Comparison of ENCODE assay signal across 8 mouse cellular contexts in the genomic region with DNA sequence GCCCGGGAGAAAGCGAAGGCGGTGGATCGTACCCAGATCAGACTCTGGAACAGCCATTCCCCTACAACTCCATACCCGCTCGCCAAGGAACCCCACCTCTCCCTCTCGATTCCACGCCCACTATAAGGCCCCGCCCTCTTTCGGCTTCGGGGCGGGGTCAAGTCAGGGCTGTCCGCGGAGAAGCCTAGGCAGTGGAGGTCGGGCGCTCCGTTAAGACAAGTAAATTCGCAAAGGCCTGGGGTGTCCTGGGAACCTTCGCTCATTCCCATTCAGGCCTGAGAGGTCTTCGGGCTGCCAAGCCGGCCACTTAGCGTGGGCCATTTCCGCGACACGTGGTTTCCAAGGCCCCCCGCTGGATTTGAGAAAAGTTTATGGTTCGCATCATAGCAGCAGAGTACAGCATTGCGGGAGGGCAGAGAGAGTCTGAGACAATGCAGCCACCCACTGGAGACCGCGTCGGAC. TPM values are rescaled to one million over a fixed set of nuclear protein-coding genes. Genes with fewer than 3 reads are reported as not detected.
DNase-seq lines count a peak whose midpoint lies in the region; ATAC-seq and TF ChIP-seq lines count a peak whose summit lies in the region.

TSS of gene Ptges2 (plus strand) at position 413 of the 462 bp plus-strand sequence.

- DNase-seq in 416B (ENCODE audit: low read depth), result peak; percentile 95
- peak; percentile 72 to 84 for DNase-seq in adrenal gland, postnatal 4 days (ENCODE audit: low spot score in 2 of 2)
- peak; percentile 95 for DNase-seq in embryonic facial prominence, embryonic 14.5 days (ENCODE audit: low spot score)
- DNase-seq in heart, adult 8-10 months (ENCODE audit: low spot score), result peak; percentile 91
- peak; percentile 96 for DNase-seq in kidney, adult 9 months
- DNase-seq in limb, embryonic 14.5 days (ENCODE audit: low spot score), result peak; percentile 86
- DNase-seq in midbrain, postnatal 0 days (ENCODE audit: low spot score), result peak; percentile 96
- DNase-seq in spleen, postnatal 4 days (ENCODE audit: low spot score in 2 of 2), result peak; percentile 93 to 95

- 0 out of 2 replicates have a peak, but pooled peaks cover 4% of the 10 kb centered on the region for H3K4me1 ChIP-seq in embryonic facial prominence, embryonic 14.5 days (ENCODE audit: control insufficient read depth, insufficient read depth, low read length)
- peaks cover 7% of the 10 kb centered on the region for H3K4me1 ChIP-seq in limb, embryonic 14.5 days (ENCODE audit: control insufficient read depth, insufficient read depth, low read length)
- peaks cover 10% of the 10 kb centered on the region for H3K4me1 ChIP-seq in midbrain, postnatal 0 days (ENCODE audit: insufficient read depth, low read length)

- H3K4me3 ChIP-seq in embryonic facial prominence, embryonic 14.5 days (ENCODE audit: low read depth, low read length), result peak within 1 kb of the TSS; percentile 84
- H3K4me3 ChIP-seq in limb, embryonic 14.5 days (replicated peaks; ENCODE audit: low read length), result peak within 1 kb of the TSS; percentile 83
- H3K4me3 ChIP-seq in midbrain, postnatal 0 days (ENCODE audit: low read depth, low read length), result peak within 1 kb of the TSS; percentile 94

- TF ChIP-seq POLR2A in limb, embryonic 14.5 days (IDR thresholded peaks at IDR 0.05; ENCODE audit: borderline replicate concordance, extremely low read depth, insufficient read depth, insufficient read length), result no peak

- H3K27me3 ChIP-seq in embryonic facial prominence, embryonic 14.5 days (replicated peaks; ENCODE audit: control insufficient read depth, insufficient read depth, low read length), result no peaks in the 10 kb centered on the region
- H3K27me3 ChIP-seq in limb, embryonic 14.5 days (ENCODE audit: control insufficient read depth, insufficient read depth, low read length), result no peaks in the 10 kb centered on the region
- H3K27me3 ChIP-seq in midbrain, postnatal 0 days (ENCODE audit: insufficient read depth, low read length), result no peaks in the 10 kb centered on the region

- H3K4me2 ChIP-seq in embryonic facial prominence, embryonic 14.5 days (ENCODE audit: low read depth, low read length), result peak within 1 kb of the TSS; percentile 73
- H3K4me2 ChIP-seq in limb, embryonic 14.5 days (replicated peaks; ENCODE audit: low read depth, low read length, severe bottlenecking), result peak within 1 kb of the TSS; percentile 66
- peak within 1 kb of the TSS; percentile 92 for H3K4me2 ChIP-seq in midbrain, postnatal 0 days (ENCODE audit: low read depth, low read length, poor library complexity, severe bottlenecking)

- under 1% methylated on average over 31 of the region's 31 CpGs for WGBS in embryonic facial prominence, embryonic 14.5 days
- WGBS in limb, embryonic 14.5 days, result 2% methylated on average over 31 of the region's 31 CpGs
- under 1% methylated on average over 31 of the region's 31 CpGs for WGBS in midbrain, postnatal 0 days

- H3K9me3 ChIP-seq in embryonic facial prominence, embryonic 14.5 days (ENCODE audit: control insufficient read depth, low read length), result no peaks in the 10 kb centered on the region
- H3K9me3 ChIP-seq in limb, embryonic 14.5 days (ENCODE audit: control insufficient read depth, low read length), result no peaks in the 10 kb centered on the region
- H3K9me3 ChIP-seq in midbrain, postnatal 0 days (ENCODE audit: low read length), result no peaks in the 10 kb centered on the region

- H3K9ac ChIP-seq in embryonic facial prominence, embryonic 14.5 days (ENCODE audit: low read depth, low read length), result peak within 1 kb of the TSS; percentile 83
- peak within 1 kb of the TSS; percentile 76 for H3K9ac ChIP-seq in limb, embryonic 14.5 days (ENCODE audit: low read depth, low read length, severe bottlenecking)
- H3K9ac ChIP-seq in midbrain, postnatal 0 days (replicated peaks; ENCODE audit: low read length, poor library complexity, severe bottlenecking), result peak within 1 kb of the TSS; percentile 78

- H3K27ac ChIP-seq in embryonic facial prominence, embryonic 14.5 days (replicated peaks; ENCODE audit: low read depth, low read length), result peak within 1 kb of the TSS; percentile 91
- H3K27ac ChIP-seq in limb, embryonic 14.5 days (replicated peaks; ENCODE audit: low read depth, low read length), result peak within 1 kb of the TSS; percentile 91
- H3K27ac ChIP-seq in midbrain, postnatal 0 days (ENCODE audit: low read depth, low read length), result peak within 1 kb of the TSS; percentile 77

- H3K36me3 ChIP-seq in embryonic facial prominence, embryonic 14.5 days (ENCODE audit: control insufficient read depth, insufficient read depth, low read length), result peaks cover 2% of the 10 kb centered on the region; the same call in 1 of the 2 replicates
- peaks cover 12% of the 10 kb centered on the region for H3K36me3 ChIP-seq in limb, embryonic 14.5 days (ENCODE audit: control insufficient read depth, insufficient read depth, low read length)
- H3K36me3 ChIP-seq in midbrain, postnatal 0 days (ENCODE audit: insufficient read depth, low read length), result peaks cover 10% of the 10 kb centered on the region

- peak; percentile 92 for ATAC-seq in embryonic facial prominence, embryonic 14.5 days (ENCODE audit: low read depth)
- peak; percentile 94 for ATAC-seq in limb, embryonic 14.5 days (ENCODE audit: low FRiP score, low read depth)
- peak; percentile 91 for ATAC-seq in midbrain, postnatal 0 days (ENCODE audit: low FRiP score)

- TF ChIP-seq CTCF in midbrain, postnatal 0 days (IDR thresholded peaks at IDR 0.05), result no peak; the same call in 1 of the 2 replicates

RNA-seq across cellular contexts. Expression of gene Ptges2, which starts in this region (rescaled TPM):
- total RNA-seq in adrenal gland, postnatal 4 days (2021), result 10 to 100 TPM; 49.2 to 60.7 TPM
- polyA plus RNA-seq in embryonic facial prominence, embryonic 14.5 days (2014; fragmentation: Nextera tagmentation; extraction: Ambion mirVana), result 28.0 and 33.5 TPM in 2 replicates
- total RNA-seq in heart, adult 8-10 months (2022), result 10 to 100 TPM; 58.8 to 71.3 (median 63.6) TPM
- 29.3 and 30.5 TPM in 2 replicates for polyA plus RNA-seq in limb, embryonic 14.5 days (2012; rRNA removed)
- 26.5 and 30.3 TPM in 2 replicates for polyA plus RNA-seq in limb, embryonic 14.5 days (2014; fragmentation: Nextera tagmentation; extraction: Ambion mirVana)
- 33.3 and 41.1 TPM in 2 replicates for total RNA-seq in midbrain, postnatal 0 days (2014; rRNA removed)
- polyA plus RNA-seq in midbrain, postnatal 0 days (2015; fragmentation: Nextera tagmentation; extraction: Ambion mirVana), result 56.2 and 62.3 TPM in 2 replicates

Comparison
In these comparisons a context has a peak if more than half of its experiments do, and no peak if none do; other contexts are left out.
1. Peak in every context shown above with its lines: DNase-seq, ATAC-seq, H3K4me3 ChIP-seq and H3K27ac ChIP-seq.